Mouse (Mus musculus): ENCODE results near the gene Slc6a1.

Slc6a1 gene

DNA sequence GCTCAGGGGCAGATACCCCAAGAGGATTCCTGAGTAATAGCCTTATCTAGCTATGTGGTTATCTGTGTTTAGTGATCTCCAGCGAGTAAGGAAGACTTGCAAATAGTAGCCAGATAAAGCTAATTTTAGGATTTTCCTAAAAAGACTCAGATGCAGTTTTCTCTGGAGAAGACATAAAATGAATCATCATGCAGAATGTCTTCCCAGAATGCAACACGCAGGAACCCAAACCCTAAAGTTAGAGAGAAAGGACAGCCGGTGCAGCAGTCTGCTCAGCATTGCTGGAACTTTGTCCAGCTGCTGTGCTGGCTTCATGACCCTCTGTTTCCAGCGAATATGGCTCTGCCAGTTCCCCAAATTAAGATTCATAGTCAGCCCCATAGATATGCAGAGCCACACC is 72.2 kb downstream of the Slc6a1 start:
- DNase-seq (ENCODE audit: low read depth, low spot score) = no peak

DNA sequence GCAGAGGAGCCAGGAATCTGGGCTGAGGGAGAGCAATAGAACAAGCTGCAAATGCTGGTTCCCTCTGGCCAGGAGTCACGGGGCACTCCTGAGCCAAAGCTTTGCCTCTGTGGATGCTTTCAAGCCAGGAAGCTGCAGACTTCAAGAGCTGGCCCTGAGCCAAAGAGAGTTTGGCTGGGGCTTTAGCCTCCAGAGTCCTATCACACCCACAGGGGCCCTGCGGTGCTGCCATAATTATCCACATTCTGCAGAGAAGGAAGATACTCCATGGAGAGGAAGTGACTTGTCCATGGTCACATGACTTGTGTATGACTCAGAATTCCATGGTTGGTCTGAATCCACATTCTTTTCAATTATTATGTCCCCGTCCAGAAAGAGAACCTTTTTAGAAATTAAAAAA is 75.7 kb downstream of the Slc6a1 start:
- no peak for DNase-seq (ENCODE audit: low read depth, low spot score)

DNA sequence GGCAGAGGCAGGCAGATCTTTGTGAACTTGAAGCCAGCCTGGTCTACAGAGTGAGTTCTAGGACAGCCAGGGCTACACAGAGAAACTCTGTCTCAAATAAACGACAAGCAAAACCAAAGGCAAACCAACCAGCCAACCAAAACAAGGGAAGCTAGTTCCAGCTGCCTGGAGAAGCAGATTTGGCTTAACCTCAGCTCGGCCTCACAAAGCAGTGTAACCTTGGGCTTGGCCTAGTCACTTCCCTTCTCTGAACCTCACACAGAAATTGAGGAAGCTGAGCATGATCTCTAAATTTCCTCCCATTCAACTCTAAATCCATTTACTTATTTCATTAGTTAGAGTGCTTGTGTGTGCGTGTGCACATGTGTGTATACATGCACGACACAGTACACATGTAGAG is 79.9 kb downstream of the Slc6a1 start:
- no peak for DNase-seq (ENCODE audit: low read depth, low spot score)

DNA sequence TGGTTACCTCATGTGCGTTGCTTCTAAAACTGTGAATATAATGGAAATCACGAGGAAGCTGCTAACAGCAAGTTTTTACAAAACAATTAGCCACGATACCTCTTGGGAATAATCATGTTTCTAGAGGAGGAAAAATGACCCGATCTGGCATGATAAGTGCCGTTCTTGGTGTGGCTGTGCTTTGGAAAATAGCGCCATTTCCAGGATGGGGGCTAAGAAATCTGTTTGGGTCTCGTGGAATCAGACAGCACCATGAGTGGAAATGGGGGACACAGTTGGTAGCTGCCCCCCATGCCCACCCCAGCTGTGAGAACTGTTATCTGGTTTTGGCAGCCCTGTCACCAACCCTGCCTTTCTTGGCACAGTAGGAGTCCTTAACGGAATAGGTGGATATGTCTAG is 81.3 kb downstream of the Slc6a1 start:
- DNase-seq (ENCODE audit: low read depth, low spot score) = no peak

DNA sequence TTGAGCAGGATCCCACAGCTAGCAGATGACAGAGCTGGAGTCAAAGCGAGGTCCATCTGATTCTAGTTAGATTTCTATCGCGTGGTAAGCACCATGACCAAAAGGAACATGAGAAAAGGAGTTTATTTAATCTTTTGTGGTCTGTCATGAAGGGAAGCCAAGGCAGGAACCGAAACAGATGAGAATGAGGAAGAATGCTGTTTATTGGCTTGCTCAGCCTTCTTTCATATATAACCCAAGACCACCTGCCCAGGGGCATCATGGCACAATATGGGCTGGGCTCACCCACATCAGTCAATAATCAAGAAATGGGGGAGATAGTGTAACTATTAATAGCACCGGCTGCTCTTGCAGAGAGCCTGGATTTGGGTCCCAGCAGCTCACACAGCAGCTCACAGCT is 82.3 kb downstream of the Slc6a1 start:
- no peak for DNase-seq (ENCODE audit: low read depth, low spot score)

DNA sequence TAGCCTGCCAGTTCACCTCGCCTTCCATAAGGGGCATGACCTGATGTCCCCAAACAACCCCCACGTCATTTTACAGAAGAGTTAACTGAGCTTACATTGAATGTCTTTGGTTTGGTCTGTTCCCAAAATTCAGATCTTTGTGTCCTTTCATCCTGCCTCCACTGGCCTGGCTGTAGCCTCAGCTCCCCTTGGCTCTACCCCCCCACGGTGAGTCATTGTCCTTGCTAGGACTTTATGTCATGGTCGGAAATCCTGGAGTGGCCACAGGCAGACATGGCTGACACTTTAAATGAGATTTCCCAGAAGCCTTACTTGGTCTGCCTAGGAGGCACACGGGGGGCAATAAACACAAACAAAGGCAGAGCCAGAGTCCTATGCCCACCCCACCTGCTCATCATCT is 83.8 kb downstream of the Slc6a1 start:
- no peak for DNase-seq (ENCODE audit: low read depth, low spot score)
